Mouse (Mus musculus): ENCODE data around the gene Ctnna3. TPM values are rescaled to one million over a fixed set of nuclear protein-coding genes. Genes with fewer than 3 reads are reported as not detected.
A peak's percentile ranks its signal among the peaks of the same experiment; 100 is the strongest.
"Not testable (repeated sequence)": the region's sequence is repeated elsewhere in the genome, so short reads cannot be mapped to it uniquely, and the experiment has no call there.

Gene Ctnna3
- 0.30 and 0.40 TPM in 2 replicates for polyA plus RNA-seq (2014; fragmentation: Nextera tagmentation; extraction: Ambion mirVana)

GRCm38 (mm10) chr10:63429785-63430305 is at the start of gene Ctnna3:
Ctnna3 (plus strand) TSS chr10:63430098.
- WGBS, result under 1% methylated on average over 55 of the region's 55 CpGs
- peak within 1 kb of the TSS; percentile 82 for H3K4me3 ChIP-seq (ENCODE audit: low read depth, low read length)

GRCm38 (mm10) chr10:63381498-63382280 is 48.2 kb upstream of the Ctnna3 start, which contains the start of gene Sirt1:
Sirt1 (minus strand) TSS chr10:63381704.
- Histone ChIP-seq H3K36me3 (ENCODE audit: control insufficient read depth, insufficient read depth, low read length) (no peaks in the 10 kb centered on the region), H3K4me2 (peak within 1 kb of the TSS; percentile 93), H3K27ac (ENCODE audit: low read depth, low read length) (no peak within 1 kb of the TSS), H3K27me3 (replicated peaks; ENCODE audit: control insufficient read depth, insufficient read depth, low read length) (no peaks in the 10 kb centered on the region; the same call in 1 of the 2 replicates), H3K9ac (ENCODE audit: low read depth, low read length) (peak within 1 kb of the TSS; percentile 72), H3K9me3 (ENCODE audit: control insufficient read depth, low read length) (no peaks in the 10 kb centered on the region), H3K4me3 (ENCODE audit: low read depth, low read length) (peak within 1 kb of the TSS; percentile 69), H3K4me1 (replicated peaks; ENCODE audit: control insufficient read depth, insufficient read depth, low read length) (peaks cover 6% of the 10 kb centered on the region; the same call in 1 of the 2 replicates)
- ATAC-seq (replicated peaks; ENCODE audit: low FRiP score), result no peak
- DNase-seq (ENCODE audit: low spot score), result no peak
- WGBS, result 5% methylated on average over 24 of the region's 24 CpGs

More at GRCm38 (mm10) chr10:63429785-63430305, at the start of gene Ctnna3:
- Histone ChIP-seq H3K4me2 (peak within 1 kb of the TSS; percentile 90), H3K4me1 (replicated peaks; ENCODE audit: control insufficient read depth, insufficient read depth, low read length) (peaks cover 4% of the 10 kb centered on the region; the same call in 1 of the 2 replicates), H3K36me3 (ENCODE audit: control insufficient read depth, insufficient read depth, low read length) (no peaks in the 10 kb centered on the region), H3K27ac (ENCODE audit: low read depth, low read length) (peak within 1 kb of the TSS; percentile 79), H3K9me3 (ENCODE audit: control insufficient read depth, low read length) (no peaks in the 10 kb centered on the region), H3K9ac (ENCODE audit: low read depth, low read length) (peak within 1 kb of the TSS; percentile 87), H3K27me3 (replicated peaks; ENCODE audit: control insufficient read depth, insufficient read depth, low read length) (no peaks in the 10 kb centered on the region)
- DNase-seq (ENCODE audit: low spot score) (peak; percentile 88), ATAC-seq (replicated peaks; ENCODE audit: low FRiP score) (peak; percentile 92)

GRCm38 (mm10) chr10:63382372-63383279 is 47.3 kb upstream of the Ctnna3 start, which contains the start of gene Dnajc12:
Dnajc12 (plus strand) TSS chr10:63382443.
- ATAC-seq (replicated peaks; ENCODE audit: low FRiP score), result peak; percentile 89
- Histone ChIP-seq H3K4me1 (replicated peaks; ENCODE audit: control insufficient read depth, insufficient read depth, low read length) (peaks cover 6% of the 10 kb centered on the region; the same call in 1 of the 2 replicates), H3K4me2 (peak within 1 kb of the TSS; percentile 93), H3K27me3 (replicated peaks; ENCODE audit: control insufficient read depth, insufficient read depth, low read length) (no peaks in the 10 kb centered on the region; the same call in 1 of the 2 replicates), H3K4me3 (ENCODE audit: low read depth, low read length) (peak within 1 kb of the TSS; percentile 69), H3K9me3 (ENCODE audit: control insufficient read depth, low read length) (no peaks in the 10 kb centered on the region), H3K27ac (ENCODE audit: low read depth, low read length) (no peak within 1 kb of the TSS), H3K36me3 (ENCODE audit: control insufficient read depth, insufficient read depth, low read length) (no peaks in the 10 kb centered on the region), H3K9ac (ENCODE audit: low read depth, low read length) (peak within 1 kb of the TSS; percentile 72)
- DNase-seq (ENCODE audit: low spot score), result peak; percentile 79
- under 1% methylated on average over 28 of the region's 28 CpGs for WGBS

- ATAC-seq (replicated peaks; ENCODE audit: low FRiP score); H3K36me3 ChIP-seq (ENCODE audit: control insufficient read depth, insufficient read depth, low read length); H3K9me3 ChIP-seq (ENCODE audit: control insufficient read depth, low read length); H3K27me3 ChIP-seq (replicated peaks; ENCODE audit: control insufficient read depth, insufficient read depth, low read length); H3K4me1 ChIP-seq (replicated peaks; ENCODE audit: control insufficient read depth, insufficient read depth, low read length); DNase-seq (ENCODE audit: low spot score): not testable (repeated sequence)
- Histone ChIP-seq H3K27ac (ENCODE audit: low read depth, low read length) (peak overlapping the region; percentile 50; the same call in 1 of the 2 replicates), H3K9ac (ENCODE audit: low read depth, low read length) (peak overlapping the region; percentile 57), H3K4me2 (peak overlapping the region; percentile 66), H3K4me3 (ENCODE audit: low read depth, low read length) (peak overlapping the region; percentile 53)
- WGBS, result 19% methylated on average over 5 of the region's 5 CpGs
Observed at GRCm38 (mm10) chr10:63385897-63386296, 44.0 kb upstream of the Ctnna3 start.

GRCm38 (mm10) chr10:63386444-63386843 is 43.5 kb upstream of the Ctnna3 start:
- Histone ChIP-seq H3K4me2 (peak overlapping the region; percentile 66), H3K27me3 (replicated peaks; ENCODE audit: control insufficient read depth, insufficient read depth, low read length) (no peaks in the 10 kb centered on the region), H3K4me3 (ENCODE audit: low read depth, low read length) (peak overlapping the region; percentile 53), H3K9ac (ENCODE audit: low read depth, low read length) (peak overlapping the region; percentile 57), H3K4me1 (replicated peaks; ENCODE audit: control insufficient read depth, insufficient read depth, low read length) (peaks cover 5% of the 10 kb centered on the region; the same call in 1 of the 2 replicates), H3K36me3 (ENCODE audit: control insufficient read depth, insufficient read depth, low read length) (no peaks in the 10 kb centered on the region), H3K27ac (ENCODE audit: low read depth, low read length) (peak overlapping the region; percentile 77), H3K9me3 (ENCODE audit: control insufficient read depth, low read length) (no peaks in the 10 kb centered on the region)
- 1% methylated on average over 19 of the region's 19 CpGs for WGBS
- DNase-seq (ENCODE audit: low spot score) (peak; percentile 78), ATAC-seq (replicated peaks; ENCODE audit: low FRiP score) (peak; percentile 85)

- ATAC-seq (replicated peaks; ENCODE audit: low FRiP score) (no peak), DNase-seq (ENCODE audit: low spot score) (no peak)
- Histone ChIP-seq H3K4me1 (replicated peaks; ENCODE audit: control insufficient read depth, insufficient read depth, low read length) (no peaks in the 10 kb centered on the region), H3K9ac (ENCODE audit: low read depth, low read length) (peak overlapping the region; percentile 57), H3K27ac (ENCODE audit: low read depth, low read length) (no peak overlapping the region; the same call in 1 of the 2 replicates), H3K27me3 (replicated peaks; ENCODE audit: control insufficient read depth, insufficient read depth, low read length) (no peaks in the 10 kb centered on the region), H3K9me3 (ENCODE audit: control insufficient read depth, low read length) (no peaks in the 10 kb centered on the region), H3K4me3 (ENCODE audit: low read depth, low read length) (peak overlapping the region; percentile 53), H3K36me3 (ENCODE audit: control insufficient read depth, insufficient read depth, low read length) (no peaks in the 10 kb centered on the region), H3K4me2 (peak overlapping the region; percentile 66)
- 6% methylated on average over 10 of the region's 10 CpGs for WGBS
Observed at GRCm38 (mm10) chr10:63386991-63387390, 42.9 kb upstream of the Ctnna3 start.

GRCm38 (mm10) chr10:63388948-63389347 is 41.0 kb upstream of the Ctnna3 start:
- H3K4me2 ChIP-seq, result 0 out of 2 replicates have a peak overlapping the region, but pooled peaks have one; percentile 20
- no peaks in the 10 kb centered on the region for H3K36me3 ChIP-seq (ENCODE audit: control insufficient read depth, insufficient read depth, low read length)
- H3K9ac ChIP-seq (ENCODE audit: low read depth, low read length), result no peak overlapping the region
- H3K4me1 ChIP-seq (replicated peaks; ENCODE audit: control insufficient read depth, insufficient read depth, low read length), result no peaks in the 10 kb centered on the region
- no peaks in the 10 kb centered on the region for H3K9me3 ChIP-seq (ENCODE audit: control insufficient read depth, low read length)
- no peak for ATAC-seq (replicated peaks; ENCODE audit: low FRiP score)
- no peak overlapping the region for H3K27ac ChIP-seq (ENCODE audit: low read depth, low read length)
- no peak overlapping the region for H3K4me3 ChIP-seq (ENCODE audit: low read depth, low read length)
- WGBS, result 62% methylated on average over 4 of the region's 4 CpGs
- no peaks in the 10 kb centered on the region for H3K27me3 ChIP-seq (replicated peaks; ENCODE audit: control insufficient read depth, insufficient read depth, low read length)
- no peak for DNase-seq (ENCODE audit: low spot score)

GRCm38 (mm10) chr10:63396963-63397362 is 32.9 kb upstream of the Ctnna3 start:
- Histone ChIP-seq H3K4me1 (replicated peaks; ENCODE audit: control insufficient read depth, insufficient read depth, low read length) (no peaks in the 10 kb centered on the region), H3K9me3 (ENCODE audit: control insufficient read depth, low read length) (no peaks in the 10 kb centered on the region), H3K27me3 (replicated peaks; ENCODE audit: control insufficient read depth, insufficient read depth, low read length) (no peaks in the 10 kb centered on the region), H3K4me3 (ENCODE audit: low read depth, low read length) (no peak overlapping the region), H3K9ac (ENCODE audit: low read depth, low read length) (no peak overlapping the region), H3K27ac (ENCODE audit: low read depth, low read length) (no peak overlapping the region), H3K4me2 (no peak overlapping the region), H3K36me3 (ENCODE audit: control insufficient read depth, insufficient read depth, low read length) (no peaks in the 10 kb centered on the region)
- no peak for DNase-seq (ENCODE audit: low spot score)
- WGBS, result 88% methylated on average over 10 of the region's 10 CpGs
- ATAC-seq (replicated peaks; ENCODE audit: low FRiP score), result no peak
